Mouse (Mus musculus): ENCODE data around the gene Lat2. TPM values are rescaled to one million over a fixed set of nuclear protein-coding genes. Genes with fewer than 3 reads are reported as not detected.

Gene Lat2
- polyA plus RNA-seq, 1 experiment from 2014 or later, result 2.1 TPM

Small RNAs within 50 kb of the gene (microRNA-seq; reads per million reads assigned to microRNA genes)
- gene Mir7228, result not detected

Other genes with a start within 250 kb of the Lat2 start
- gene Gtf2ird1, start 158.3 kb downstream of the Lat2 start, polyA plus RNA-seq (2014; fragmentation: Nextera tagmentation; extraction: Ambion mirVana), result 53.9 and 55.0 TPM in 2 replicates
- 1.2 and 1.9 TPM in 2 replicates for gene Clip2, start 62.6 kb downstream of the Lat2 start, polyA plus RNA-seq (2014; fragmentation: Nextera tagmentation; extraction: Ambion mirVana)
- gene Syna, start 54.9 kb downstream of the Lat2 start, polyA plus RNA-seq (2014; fragmentation: Nextera tagmentation; extraction: Ambion mirVana), result not detected in 2 replicates
- gene Rfc2, start 33.7 kb downstream of the Lat2 start, polyA plus RNA-seq (2014; fragmentation: Nextera tagmentation; extraction: Ambion mirVana), result 181 and 184 TPM in 2 replicates
- 303 and 326 TPM in 2 replicates for gene Eif4h, start 24.5 kb upstream of the Lat2 start, polyA plus RNA-seq (2014; fragmentation: Nextera tagmentation; extraction: Ambion mirVana)
- gene Limk1, start 73.6 kb upstream of the Lat2 start, polyA plus RNA-seq (2014; fragmentation: Nextera tagmentation; extraction: Ambion mirVana), result 3.6 TPM in 2 replicates
- gene Eln, start 132.3 kb upstream of the Lat2 start, polyA plus RNA-seq (2014; fragmentation: Nextera tagmentation; extraction: Ambion mirVana), result 202 and 337 TPM in 2 replicates